Mouse (Mus musculus) bone marrow, adult 2 months (tissue): ENCODE measurements around the gene Rapgef4.

Source experiments
- CTCF ChIP-seq: fragments of 200-500 bp; IDR thresholded peaks from 2 replicates; pipeline ENCODE4 v1.5.1; 2011; ENCODE audit warnings: low read length, control low read depth; ENCODE audit not compliant: control insufficient read depth, insufficient read depth
- POLR2A ChIP-seq: fragments of 200-500 bp; IDR thresholded peaks from 2 replicates; pipeline ENCODE4 v1.6.1; 2011; ENCODE audit warnings: low read depth, mild to moderate bottlenecking, control low read depth, low read length, borderline replicate concordance; ENCODE audit not compliant: control insufficient read depth

DNA sequence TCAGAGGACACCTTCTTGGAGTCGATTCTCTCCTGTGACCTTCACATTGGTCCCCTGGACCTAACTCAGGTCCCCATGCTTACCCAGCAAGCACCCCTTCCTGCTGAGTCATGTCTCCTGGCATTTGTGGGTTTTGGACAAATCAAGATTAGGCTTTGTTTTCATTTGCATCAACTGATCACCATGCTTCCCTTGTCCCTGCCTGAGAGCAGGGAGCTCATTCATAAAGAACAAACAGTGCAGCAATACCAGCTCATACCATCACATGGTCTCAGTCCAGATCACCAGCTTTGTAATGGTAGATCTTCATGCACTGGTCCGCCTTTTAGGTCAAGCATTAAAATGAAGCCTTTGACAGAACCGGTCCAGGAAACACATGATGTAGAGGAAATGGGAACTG is 144.7 kb downstream of the Rapgef4 start:
- no peak for TF ChIP-seq CTCF
- TF ChIP-seq POLR2A, result no peak
